Mouse (Mus musculus) testis, adult 2 months (tissue): Measurements from ENCODE around the gene Tchhl1. TPM values are rescaled to one million over a fixed set of nuclear protein-coding genes. Genes with fewer than 3 reads are reported as not detected.
"Not testable (repeated sequence)": the region's sequence is repeated elsewhere in the genome, so short reads cannot be mapped to it uniquely, and the experiment has no call there.

Experiments
- H3K27ac ChIP-seq: fragments of 200-500 bp; 2 replicates; pipeline ENCODE4 v1.5.1; 2012; ENCODE audit warnings: low read depth, low read length; ENCODE audit not compliant: control insufficient read depth, insufficient read depth
- H3K27me3 ChIP-seq: fragments of 200-500 bp; 2 replicates; pipeline ENCODE4 v1.6.1; 2012; ENCODE audit warnings: mild to moderate bottlenecking, low read length, moderate library complexity; ENCODE audit not compliant: control insufficient read depth, insufficient read depth
- H3K36me3 ChIP-seq: fragments of 200-500 bp; 2 replicates; pipeline ENCODE4 v1.6.1; 2012; ENCODE audit warnings: mild to moderate bottlenecking, low read length; ENCODE audit not compliant: control insufficient read depth, insufficient read depth
- H3K4me1 ChIP-seq: fragments of 200-500 bp; 2 replicates; pipeline ENCODE4 v1.6.1; 2012; ENCODE audit warnings: low read length; ENCODE audit not compliant: control insufficient read depth, insufficient read depth
- H3K4me3 ChIP-seq: fragments of 200-500 bp; 2 replicates; pipeline ENCODE4 v1.5.1; 2012; ENCODE audit warnings: low read depth, mild to moderate bottlenecking, low read length, moderate library complexity, mixed read lengths; ENCODE audit not compliant: control insufficient read depth
- CTCF ChIP-seq: fragments of 200-500 bp; IDR thresholded peaks from 2 replicates; pipeline ENCODE4 v1.5.1; 2012; ENCODE audit warnings: low read depth, mild to moderate bottlenecking, inconsistent platforms, low read length, moderate library complexity; ENCODE audit not compliant: control insufficient read depth, insufficient read depth, insufficient replicate concordance
- POLR2A ChIP-seq: fragments of 200-500 bp; IDR thresholded peaks from 2 replicates; pipeline ENCODE4 v1.6.1; 2012; ENCODE audit warnings: low read depth, mild to moderate bottlenecking, inconsistent platforms, low read length, moderate library complexity; ENCODE audit not compliant: control insufficient read depth
- polyA plus RNA-seq: library from polyadenylated mRNA; depleted of rRNA; stranded (reverse); fragments of >200 nt; gene quantifications from 2 replicates; pipeline ENCODE4 v1.2.3, GENCODE M21; 2012; rRNA removed

Gene Tchhl1
- polyA plus RNA-seq = not detected in 2 replicates

DNA sequence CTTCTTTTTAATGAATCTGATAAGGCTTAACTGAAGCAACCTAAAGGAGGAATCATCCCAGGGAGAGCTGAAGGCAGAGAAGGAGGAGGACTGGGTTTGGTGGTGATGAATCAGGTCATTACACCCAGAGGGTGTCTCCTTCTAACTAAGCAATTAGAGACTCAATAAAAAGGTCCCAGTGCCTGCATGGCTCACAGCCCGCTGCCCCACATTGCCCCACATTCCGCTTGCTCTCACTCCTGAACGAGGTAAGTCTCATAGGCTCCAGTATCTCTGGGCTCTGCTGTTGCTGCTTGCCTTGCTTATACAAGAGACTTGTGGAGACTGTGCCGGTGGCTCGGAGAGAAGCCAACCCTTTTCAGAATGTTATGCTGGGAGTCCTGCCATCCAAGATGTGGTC, at the start of gene Tchhl1:
TSS of gene Tchhl1 (plus strand) at position 194 of the 400 bp plus-strand sequence.
- TF ChIP-seq CTCF = no peak
- no peak for TF ChIP-seq POLR2A
- H3K4me3 ChIP-seq = no peak within 1 kb of the TSS
- no peaks in the 10 kb centered on the region for H3K27me3 ChIP-seq

DNA sequence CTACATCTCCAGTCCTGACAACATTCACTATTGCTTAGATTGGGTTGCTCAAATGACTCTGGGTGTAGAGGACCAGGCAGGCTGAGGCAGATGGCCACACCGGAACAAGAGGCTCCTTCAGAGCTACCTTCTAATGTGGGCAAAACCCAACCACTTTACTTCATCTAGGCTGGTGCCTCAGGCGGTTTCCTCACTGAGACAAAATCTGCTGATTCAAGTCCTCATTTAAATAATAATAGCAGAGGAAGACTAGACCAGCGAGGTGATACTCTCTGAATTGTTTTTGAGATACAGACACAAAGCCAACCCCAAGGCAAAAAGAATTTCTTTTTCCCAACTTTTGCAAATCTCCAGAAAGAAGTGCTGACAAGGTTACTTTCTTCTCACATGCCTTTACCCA, 36.9 kb upstream of the Tchhl1 start:
- TF ChIP-seq POLR2A = no peak
- no peak for TF ChIP-seq CTCF
- no peaks in the 10 kb centered on the region; the same call in 1 of the 2 replicates for H3K4me1 ChIP-seq

More for the DNA sequence above, at the start of gene Tchhl1:
- Histone ChIP-seq H3K27ac (no peak within 1 kb of the TSS), H3K4me1 (no peaks in the 10 kb centered on the region), H3K36me3 (no peaks in the 10 kb centered on the region)

DNA sequence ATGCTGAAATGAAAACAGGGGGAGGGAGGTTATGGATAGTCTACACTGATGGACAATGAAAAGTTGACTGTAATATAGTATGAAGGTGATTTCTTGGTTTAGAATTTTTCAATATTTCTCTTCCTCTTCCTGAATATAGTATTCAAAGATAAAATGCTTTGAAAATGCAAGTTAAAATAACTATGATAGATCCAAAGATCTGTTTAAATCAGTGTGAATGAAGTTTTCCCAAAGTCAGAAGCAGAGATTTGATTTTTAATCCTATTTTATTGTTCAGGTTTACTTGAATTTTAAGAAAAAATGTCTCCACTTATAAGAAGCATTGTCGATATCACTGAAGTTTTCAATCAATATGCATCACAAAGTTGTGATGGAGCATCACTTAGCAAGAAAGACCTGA, 26.5 kb upstream of the Tchhl1 start, which contains the start of gene Tchh:
TSS of gene Tchh (plus strand) at position 301 of the 400 bp plus-strand sequence.
- H3K27ac ChIP-seq = no peak within 1 kb of the TSS
- TF ChIP-seq POLR2A (no peak), CTCF (no peak)
- peaks cover 4% of the 10 kb centered on the region; the same call in 1 of the 2 replicates for H3K27me3 ChIP-seq
- peaks cover 19% of the 10 kb centered on the region for H3K4me1 ChIP-seq
- H3K4me3 ChIP-seq = no peak within 1 kb of the TSS
- H3K36me3 ChIP-seq = no peaks in the 10 kb centered on the region

More for the DNA sequence above, 36.9 kb upstream of the Tchhl1 start:
- no peak overlapping the region for H3K27ac ChIP-seq
- no peaks in the 10 kb centered on the region for H3K36me3 ChIP-seq
- no peak overlapping the region for H3K4me3 ChIP-seq
- no peaks in the 10 kb centered on the region for H3K27me3 ChIP-seq

DNA sequence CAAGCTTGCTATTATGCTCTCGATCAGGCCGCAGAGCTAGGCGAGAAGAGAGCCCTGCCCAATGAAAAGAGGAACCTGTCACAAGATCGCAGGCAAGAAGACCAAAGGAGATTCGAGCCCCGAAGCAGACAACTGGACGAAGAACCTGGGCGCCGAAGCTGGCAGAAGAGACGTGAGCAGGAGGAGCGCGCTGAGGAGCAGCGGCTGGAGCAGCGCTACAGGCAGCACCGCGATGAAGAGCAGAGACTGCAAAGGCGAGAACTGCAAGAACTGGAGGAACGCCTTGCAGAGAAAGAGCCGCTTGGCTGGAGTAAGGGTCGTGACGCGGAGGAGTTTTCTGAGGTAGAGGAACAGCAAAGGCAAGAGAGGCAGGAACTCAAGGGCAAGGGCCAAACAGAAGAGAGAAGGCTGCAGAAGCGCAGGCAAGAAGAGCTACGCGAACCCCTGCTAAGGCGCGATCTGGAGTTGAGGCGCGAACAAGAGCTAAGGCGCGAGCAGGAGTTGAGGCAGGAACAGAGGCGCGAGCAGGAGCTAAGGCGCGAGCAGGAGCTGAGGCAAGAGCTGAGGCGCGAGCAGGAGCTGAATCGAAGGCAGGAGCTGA, 25.0 kb upstream of the Tchhl1 start:
- H3K27me3 ChIP-seq = peaks cover 4% of the 10 kb centered on the region; the same call in 1 of the 2 replicates
- TF ChIP-seq CTCF (no peak), POLR2A (no peak)
- peaks cover 27% of the 10 kb centered on the region for H3K4me1 ChIP-seq
- no peak overlapping the region for H3K27ac ChIP-seq
- peak overlapping the region; percentile 85 for H3K4me3 ChIP-seq
- H3K36me3 ChIP-seq = no peaks in the 10 kb centered on the region

DNA sequence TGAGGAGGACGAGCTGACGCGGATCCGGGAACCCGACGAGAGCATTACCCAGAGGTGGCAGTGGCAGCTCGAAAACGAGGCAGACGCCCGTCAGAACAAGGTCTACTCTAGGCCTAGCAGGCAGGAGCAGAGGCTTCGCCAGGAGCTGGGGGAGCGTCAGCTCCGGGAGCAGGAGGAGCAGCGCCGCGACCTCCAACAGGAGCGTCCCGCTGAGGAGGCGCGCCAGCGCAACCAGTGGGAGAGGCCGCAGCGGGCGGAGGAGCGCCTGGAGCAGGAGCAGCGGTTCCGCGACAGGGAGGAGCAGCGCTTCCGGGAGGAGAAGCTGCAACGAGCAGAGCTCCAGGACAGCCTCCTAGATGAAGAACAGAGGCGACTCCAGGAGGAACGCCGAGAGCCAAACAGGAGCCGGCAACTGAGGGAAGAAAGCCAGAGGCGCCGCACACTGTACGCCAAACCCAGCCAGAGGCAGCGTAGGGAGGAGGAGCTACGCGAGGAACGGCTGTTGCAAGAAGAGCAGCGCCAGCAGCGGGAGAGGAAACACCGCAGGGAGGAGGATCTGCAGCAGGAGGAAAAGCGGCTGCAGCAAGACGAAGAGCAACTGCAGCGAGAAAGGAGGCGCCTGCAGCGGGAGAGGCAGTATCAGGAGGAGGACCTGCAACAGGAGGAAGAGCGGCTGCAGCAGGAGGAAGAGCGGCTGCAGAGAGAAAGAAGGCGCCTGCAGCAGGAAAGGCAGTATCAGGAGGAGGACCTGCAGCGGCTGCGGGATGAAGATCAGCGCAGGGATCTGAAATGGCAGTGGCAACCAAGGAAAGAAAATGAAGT, 24.0 kb upstream of the Tchhl1 start:
- no peak overlapping the region for H3K27ac ChIP-seq
- peak overlapping the region; percentile 85 for H3K4me3 ChIP-seq
- peaks cover 4% of the 10 kb centered on the region; the same call in 1 of the 2 replicates for H3K27me3 ChIP-seq
- no peaks in the 10 kb centered on the region for H3K36me3 ChIP-seq
- peaks cover 27% of the 10 kb centered on the region for H3K4me1 ChIP-seq
- TF ChIP-seq POLR2A (no peak), CTCF (no peak)

DNA sequence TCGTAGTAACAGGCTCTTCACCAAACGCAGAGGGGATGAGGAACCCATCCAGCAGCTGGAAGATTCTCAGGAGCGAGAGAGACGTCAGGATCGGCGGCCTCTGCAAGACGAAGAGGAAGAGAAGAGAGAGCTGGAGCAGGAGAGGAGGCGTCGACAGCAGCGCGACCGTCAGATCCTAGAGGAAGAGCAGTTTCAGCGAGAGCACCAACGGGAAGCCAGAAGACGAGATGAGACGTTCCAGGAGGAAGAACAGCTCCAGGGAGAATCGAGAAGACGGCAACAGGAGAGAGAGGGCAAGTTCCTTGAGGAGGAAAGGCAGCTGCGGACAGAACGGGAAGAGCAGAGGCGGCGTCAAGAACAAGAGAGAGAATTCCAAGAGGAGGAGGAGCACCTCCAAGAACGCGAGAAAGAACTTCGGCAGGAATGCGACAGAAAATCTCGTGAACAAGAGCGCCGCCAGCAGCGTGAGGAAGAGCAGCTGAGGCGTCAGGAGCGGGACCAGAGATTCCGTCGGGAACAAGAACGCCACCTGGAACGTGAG, 23.3 kb upstream of the Tchhl1 start:
- Histone ChIP-seq H3K36me3 (no peaks in the 10 kb centered on the region), H3K4me1 (peaks cover 27% of the 10 kb centered on the region), H3K27me3 (peaks cover 4% of the 10 kb centered on the region; the same call in 1 of the 2 replicates), H3K4me3 (peak overlapping the region; percentile 85), H3K27ac (no peak overlapping the region)
- TF ChIP-seq POLR2A (no peak), CTCF (no peak)

DNA sequence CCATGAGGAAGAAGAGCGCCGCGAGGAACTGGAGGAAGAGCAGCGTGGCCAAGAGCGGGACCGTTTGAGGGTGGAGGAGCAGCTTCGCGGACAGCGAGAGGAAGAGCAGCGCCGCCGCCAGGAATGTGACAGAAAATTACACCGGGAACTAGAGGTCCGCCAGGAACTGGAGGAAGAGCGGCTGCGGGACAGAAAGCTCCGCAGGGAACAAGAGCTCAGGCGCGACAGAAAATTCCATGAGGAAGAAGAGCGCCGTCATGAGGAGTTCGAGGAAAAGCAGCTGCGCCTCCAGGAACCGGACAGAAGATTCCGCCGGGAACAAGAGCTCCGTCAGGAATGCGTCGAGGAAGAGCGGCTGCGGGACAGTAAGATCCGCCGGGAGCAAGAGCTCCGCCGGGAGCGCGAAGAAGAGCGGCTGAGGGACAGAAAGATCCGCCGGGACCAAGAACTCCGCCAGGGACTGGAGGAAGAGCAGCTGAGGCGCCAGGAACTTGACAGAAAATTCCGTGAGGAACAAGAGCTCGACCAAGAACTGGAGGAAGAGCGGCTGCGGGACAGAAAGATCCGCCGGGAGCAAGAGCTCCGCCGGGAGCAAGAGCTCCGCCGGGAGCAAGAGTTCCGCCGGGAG, 22.3 kb upstream of the Tchhl1 start:
- TF ChIP-seq POLR2A = no peak
- Histone ChIP-seq H3K4me1 (peaks cover 27% of the 10 kb centered on the region), H3K36me3 (no peaks in the 10 kb centered on the region), H3K27ac (no peak overlapping the region), H3K4me3 (peak overlapping the region; percentile 85), H3K27me3 (peaks cover 4% of the 10 kb centered on the region; the same call in 1 of the 2 replicates)

DNA sequence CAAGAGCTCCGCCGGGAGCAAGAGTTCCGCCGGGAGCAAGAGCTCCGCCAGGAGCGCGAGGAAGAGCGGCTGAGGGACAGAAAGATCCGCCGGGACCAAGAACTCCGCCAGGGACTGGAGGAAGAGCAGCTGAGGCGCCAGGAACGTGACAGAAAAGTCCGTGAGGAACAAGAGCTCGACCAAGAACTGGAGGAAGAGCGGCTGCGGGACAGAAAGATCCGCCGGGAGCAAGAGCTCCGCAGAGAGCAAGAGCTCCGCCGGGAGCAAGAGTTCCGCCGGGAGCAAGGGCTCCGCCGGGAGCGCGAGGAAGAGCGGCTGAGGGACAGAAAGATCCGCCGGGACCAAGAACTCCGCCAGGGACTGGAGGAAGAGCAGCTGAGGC, 21.8 kb upstream of the Tchhl1 start:
- H3K27ac ChIP-seq, H3K36me3 ChIP-seq, H3K27me3 ChIP-seq: not testable (repeated sequence)
- Histone ChIP-seq H3K4me3 (peak overlapping the region; percentile 85), H3K4me1 (peaks cover 27% of the 10 kb centered on the region)
